Mouse (Mus musculus) adrenal gland, postnatal 36 days (tissue): ENCODE data around the gene Mgarp. TPM values are rescaled to one million over a fixed set of nuclear protein-coding genes. Genes with fewer than 3 reads are reported as not detected.
"Not testable (repeated sequence)": the region's sequence is repeated elsewhere in the genome, so short reads cannot be mapped to it uniquely, and the experiment has no call there.

Experiments used
- DNase-seq, 2 experiments: peaks; one replicate each; pipeline ENCODE4 v3.0.0; 2021; ENCODE audit warnings: mixed read lengths in 1 of 2
- total RNA-seq, 2 experiments: library from RNA; stranded (reverse); gene quantifications; 2 replicates each; pipeline ENCODE4 v1.2.3; 2021

Gene Mgarp
- total RNA-seq, 2 experiments from 2014 or later, result 736 to 1,311 TPM

DNA sequence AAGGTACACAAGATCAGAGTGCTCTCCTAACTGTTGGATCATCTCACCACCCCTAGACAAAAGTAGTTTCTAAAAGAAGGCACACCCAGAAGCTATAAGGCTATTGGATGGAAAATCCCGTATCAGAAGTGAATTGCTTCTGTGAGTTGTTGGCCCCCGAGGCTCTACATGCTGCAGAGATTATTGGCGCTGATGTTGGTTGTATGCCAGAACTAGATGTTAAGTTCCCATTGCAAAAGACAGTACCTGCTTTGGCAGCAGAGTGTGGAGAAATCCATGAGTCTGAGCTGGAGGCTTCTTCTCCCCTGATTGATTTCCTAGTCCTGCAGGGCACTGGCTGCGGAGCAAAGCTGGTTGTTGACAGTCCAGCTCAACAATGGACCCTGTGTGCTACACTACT, 28.5 kb downstream of the Mgarp start:
- no peak for DNase-seq

DNA sequence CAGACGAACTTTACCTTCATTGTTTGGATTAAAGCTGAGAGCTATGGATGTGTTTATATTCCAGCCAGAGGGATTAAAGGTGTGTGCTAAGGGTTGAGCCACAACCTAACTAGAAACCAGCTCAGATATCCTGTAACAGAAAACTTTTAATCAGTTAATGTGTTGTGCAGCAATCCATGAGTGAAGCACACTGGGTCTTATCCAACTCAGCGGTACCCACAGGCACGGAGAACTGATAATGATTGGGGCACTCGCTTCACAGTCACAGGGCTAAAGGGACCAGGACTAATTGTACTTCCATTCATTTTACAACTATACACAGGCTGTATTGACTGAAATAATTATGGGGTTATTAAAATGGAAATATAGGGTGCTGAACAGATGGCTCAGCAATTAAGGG, 29.6 kb downstream of the Mgarp start:
- DNase-seq, result no peak

DNA sequence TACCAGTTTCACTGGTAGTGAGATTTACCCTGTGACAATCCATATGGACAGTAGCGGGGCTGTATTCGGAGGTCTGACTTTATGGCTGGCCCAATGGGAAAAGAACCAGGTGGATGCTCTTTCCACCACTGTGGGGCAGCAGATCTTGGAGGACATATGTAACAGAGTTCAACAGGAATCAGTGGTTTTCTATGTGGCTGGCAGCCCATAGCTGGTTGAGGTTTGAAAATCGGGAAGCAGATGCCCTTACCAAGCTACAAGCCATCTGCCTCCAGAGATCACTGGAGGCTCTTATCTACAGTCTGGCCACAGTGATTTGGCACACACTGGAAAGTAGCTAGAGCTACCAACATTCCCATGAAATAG, 31.0 kb downstream of the Mgarp start:
- no peak for DNase-seq

DNA sequence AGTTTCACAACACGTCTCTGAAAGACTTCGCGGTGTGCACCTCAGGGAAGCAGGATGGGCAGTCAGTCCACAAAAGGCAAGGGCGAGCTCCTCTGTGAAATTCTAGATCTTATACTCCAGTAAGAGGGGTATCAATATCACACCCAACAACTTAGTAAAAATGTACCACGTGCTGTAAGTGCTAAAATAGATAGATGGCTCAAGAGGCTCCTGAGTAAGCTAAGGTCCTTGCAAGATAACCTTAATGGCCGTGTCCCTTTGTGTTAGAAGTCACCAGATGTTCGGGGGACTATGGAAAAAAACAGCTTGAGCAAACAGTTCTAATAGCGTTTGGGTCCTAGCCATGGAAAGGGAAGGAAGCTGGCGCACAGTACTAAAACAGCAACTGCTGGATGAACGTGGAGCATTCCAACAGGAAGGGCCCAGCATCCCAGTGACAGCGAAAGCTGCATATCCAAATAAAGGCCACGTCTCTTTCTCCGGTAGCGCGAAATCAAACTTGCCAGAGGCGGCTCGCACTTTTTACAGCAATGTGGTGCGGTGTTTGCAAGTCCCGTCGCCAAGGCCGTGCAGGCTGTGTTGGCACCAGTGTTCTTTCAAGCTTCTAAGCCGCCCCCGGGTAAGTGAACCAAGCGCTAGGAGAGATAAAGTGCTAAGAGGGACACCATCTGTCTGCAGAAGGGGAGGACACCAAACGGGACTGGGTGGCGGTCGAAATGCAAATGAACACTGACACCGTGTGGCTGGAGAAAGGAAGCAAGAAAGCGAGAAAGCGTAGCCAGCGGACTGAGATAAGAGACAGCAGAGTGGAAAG, 31.6 kb downstream of the Mgarp start:
- peak; percentile 79 to 80 for DNase-seq

DNA sequence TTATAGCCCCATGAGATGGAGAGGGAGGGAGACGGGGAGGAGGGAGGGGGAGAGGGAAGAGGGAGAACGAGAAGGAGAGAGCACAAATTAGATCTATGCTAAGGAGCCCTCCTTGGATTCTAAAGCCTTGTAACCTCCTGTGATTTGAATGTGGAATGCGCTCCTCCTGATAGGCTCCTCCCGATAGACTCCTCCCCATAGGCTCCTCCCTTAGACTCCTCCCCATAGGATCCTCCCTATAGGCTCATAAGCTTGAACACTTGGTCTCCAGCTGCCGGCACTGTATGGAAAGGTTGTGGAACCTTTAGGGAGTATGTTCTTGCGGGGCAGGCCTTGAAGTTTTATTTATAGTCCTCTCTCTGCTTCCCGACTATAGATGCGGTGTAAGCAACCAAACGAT, 35.5 kb downstream of the Mgarp start:
- no peak for DNase-seq

DNA sequence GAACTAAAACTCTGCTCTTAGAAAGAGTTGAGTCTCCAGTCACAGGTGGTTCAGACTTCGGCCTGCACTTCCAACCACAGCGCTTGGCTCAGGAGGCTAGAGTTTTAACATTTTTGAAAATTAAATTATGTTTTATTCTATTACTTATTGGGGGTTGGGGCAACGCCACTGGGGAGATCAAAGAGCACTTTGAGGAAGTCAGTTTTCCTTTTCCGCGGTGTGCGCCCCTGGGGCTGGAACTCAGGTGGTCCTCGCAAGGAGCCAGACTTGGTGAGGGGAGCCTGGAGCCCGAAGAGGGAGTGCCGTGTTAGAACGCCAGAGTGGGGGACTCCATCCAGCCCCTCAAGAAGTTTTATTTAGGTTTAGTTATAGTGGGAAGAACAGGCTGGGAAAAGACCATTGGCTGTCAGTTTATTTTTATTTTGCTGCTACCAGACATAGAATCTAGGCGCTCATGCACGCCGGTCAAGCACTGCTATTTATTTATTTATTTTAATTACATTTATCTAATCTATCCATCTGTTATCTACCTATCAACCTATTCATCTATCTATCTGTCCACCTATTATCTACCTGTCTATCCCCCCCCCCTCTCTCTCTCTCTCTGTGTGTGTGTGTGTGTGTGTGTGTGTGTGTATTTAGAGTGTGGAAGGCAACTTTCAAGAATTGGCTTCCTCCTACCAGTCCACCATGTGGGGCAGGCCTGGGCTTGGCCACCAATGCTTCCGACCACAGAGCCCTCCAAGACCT, 36.8 kb downstream of the Mgarp start:
- DNase-seq, result no peak

DNA sequence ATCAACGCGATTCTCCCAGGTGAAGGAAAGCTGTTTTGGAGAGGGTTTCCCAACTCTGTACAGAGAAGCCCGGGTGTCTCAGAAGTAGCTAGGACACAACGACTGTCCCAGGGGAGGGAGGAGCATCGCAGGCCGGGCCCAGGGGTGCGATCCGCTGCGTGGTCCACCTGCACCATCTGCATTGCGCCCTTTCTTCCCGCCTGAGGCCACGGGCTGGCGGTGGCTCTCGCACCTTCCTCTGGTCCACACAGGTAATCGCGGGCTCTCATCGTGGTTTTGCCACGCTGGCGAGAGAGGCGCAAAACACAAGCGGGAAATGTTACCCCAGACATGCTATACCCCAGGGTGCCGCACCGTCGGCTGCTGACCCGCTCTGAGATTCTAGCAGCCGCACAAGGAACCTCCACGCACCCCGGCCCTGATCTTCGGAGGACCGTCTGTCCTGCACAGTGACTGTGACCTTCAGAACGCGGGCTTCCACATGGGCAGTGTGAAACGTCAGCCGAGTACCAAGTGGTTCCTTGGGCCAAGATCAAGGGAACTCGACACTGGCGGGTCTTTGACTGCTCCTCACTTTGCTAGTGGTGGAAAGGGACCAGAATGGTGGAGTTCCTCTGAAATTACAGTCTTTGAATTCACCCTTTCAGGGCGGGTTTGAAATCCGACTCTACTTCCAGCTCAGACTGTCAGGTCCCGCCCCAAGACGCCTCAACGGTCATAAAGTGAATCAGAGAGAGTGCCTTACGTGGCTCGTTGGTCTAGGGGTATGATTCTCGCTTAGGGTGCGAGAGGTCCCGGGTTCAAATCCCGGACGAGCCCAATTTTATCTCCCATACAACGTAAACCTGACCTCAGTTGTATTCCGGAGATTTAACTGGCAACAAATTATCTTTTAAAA, 37.6 kb downstream of the Mgarp start:
- peak; percentile 77 to 83 for DNase-seq

DNA sequence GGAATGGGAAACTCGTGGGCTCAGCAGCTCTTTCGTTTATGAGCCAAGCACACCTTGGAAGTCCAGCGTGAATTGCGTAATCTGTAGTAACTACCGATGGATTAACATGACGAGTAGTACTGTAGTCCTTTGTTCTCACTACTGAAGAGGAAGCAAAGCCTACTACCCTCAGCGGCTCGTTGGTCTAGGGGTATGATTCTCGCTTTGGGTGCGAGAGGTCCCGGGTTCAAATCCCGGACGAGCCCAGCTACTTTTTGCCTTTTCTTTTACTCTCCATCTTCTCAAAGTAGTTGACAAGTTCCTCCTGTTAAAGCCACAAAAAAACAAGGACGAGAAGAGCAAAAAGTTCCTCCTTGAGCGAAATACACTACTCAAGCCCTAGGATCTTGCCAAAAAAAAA, 38.4 kb downstream of the Mgarp start:
- DNase-seq, result peak; percentile 72 to 77

DNA sequence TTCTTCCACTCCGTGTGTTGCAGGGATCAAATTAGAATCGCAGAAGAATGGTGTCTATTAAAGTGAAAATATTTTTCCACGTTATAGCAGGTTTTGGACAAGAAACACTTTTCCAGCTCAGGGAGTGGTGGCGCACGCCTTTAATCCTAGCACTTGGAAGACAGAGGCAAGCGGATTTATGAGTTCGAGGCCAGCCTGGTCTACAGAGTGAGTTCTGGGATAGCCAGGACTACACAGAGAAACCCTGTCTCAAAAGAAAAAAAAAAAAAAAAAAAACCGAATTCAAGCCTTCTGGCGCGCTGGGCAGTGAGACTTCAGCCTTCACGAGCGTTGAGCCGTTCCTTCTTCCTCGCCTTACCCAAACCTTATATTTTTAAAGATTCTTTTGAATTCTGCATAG, 38.9 kb downstream of the Mgarp start:
- no peak for DNase-seq

DNA sequence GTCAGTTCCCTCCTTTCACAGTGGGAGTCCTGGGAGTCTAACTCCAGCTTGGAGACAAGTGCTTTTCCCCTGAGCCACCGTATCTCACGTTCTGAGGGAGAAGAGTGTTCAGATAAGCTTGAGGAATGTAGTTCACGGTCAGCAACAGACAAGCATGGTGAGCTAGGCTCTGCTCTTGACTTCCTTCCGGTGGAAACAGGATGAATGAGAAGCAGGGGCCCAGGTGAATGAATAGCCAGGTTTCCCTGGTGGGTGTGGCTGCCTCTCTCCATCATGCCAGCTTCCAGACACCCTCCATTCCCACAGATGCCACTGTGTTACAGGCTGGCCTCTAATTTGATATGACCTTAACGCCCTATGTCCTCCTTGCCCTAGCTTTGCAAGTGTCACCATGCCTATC, 39.5 kb downstream of the Mgarp start:
- no peak for DNase-seq

DNA sequence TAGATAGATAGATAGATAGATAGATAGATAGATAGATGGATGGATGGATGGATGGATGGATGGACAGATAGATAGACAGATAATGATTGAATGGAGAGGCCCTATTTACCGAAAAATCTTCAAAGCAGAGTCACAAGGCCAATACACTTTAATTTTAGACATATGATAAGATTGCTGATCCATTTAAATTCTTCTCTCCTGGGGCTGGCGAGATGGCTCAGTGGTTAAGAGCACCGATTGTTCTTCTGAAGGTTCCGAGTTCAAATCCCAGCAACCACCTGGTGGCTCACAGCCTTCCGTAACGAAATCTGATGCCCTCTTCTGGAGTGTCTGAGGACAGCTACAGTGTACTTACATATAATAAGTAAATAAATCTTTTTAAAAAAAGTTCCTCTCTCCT, 41.6 kb downstream of the Mgarp start:
- DNase-seq, result not testable (repeated sequence)

DNA sequence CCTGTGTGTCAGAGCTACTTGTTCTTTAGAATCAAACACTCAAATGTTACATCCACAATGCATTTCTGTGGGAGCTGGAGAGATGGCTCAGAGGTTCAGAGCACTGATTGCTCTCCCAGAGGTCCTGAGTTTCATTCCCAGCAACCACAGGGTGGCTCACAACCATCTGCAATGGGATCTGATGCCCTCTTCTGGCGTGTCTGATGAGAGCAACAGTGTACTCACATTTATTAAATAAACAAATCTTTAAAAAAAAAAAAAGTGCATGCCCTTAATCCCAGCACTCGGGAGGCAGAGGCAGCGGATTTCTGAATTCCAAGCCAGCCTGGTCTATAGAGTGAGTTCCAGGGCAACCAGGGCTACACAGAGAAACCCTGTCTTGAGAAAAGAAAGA, 42.5 kb downstream of the Mgarp start:
- DNase-seq, result no peak

DNA sequence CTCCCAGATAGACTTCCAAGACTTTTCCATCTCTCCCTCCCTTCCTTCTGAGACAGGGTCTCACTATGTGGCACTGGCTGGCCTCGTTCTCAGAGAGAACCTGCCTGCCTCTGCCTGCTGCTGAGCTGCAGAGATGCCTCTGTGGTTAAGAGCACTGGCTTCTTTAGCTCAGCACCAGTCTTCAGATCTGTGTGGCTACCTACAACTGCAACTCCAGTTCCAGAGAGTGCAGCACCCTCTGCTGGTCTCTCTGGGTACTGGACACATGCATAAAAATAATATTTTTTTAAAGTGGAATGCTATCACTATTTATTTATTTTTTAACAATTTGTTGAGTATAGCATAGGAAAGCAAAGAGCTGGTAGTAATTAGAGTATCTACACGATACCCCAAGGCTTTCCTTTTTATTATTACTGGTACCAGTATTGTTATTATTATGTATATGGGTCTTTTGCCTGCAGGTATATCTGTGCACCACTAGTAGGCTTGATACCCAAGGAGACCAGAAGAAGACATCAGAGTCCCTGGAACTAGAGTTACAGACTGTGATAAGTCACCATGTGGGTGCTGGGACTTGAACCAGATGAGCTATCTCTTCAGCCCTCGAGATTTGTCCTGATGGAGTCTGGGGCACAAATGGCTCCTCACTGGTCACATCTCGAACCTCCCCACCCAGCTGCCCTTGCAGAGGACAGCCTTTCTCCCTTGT, 43.1 kb downstream of the Mgarp start:
- peak; percentile 68 to 80 for DNase-seq

DNA sequence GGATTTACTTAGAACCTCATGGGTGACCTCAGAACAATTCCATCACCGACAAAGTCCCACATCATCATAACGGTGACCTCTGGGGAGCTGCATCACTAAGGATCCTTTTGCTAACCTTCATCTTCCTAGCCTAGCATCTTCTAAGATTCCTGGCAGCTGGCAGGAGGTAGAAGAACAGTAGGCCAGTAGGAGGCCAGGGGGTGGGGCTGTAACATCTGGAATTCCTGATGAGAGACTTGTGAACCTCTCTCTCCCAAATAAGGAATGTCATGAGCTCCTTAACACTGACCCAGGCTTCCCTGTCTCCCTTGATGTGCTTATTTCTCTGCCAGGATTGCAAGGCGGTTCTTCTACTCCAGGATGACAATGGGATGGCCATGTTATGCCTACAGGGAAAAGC, 45.7 kb downstream of the Mgarp start:
- DNase-seq, result no peak

DNA sequence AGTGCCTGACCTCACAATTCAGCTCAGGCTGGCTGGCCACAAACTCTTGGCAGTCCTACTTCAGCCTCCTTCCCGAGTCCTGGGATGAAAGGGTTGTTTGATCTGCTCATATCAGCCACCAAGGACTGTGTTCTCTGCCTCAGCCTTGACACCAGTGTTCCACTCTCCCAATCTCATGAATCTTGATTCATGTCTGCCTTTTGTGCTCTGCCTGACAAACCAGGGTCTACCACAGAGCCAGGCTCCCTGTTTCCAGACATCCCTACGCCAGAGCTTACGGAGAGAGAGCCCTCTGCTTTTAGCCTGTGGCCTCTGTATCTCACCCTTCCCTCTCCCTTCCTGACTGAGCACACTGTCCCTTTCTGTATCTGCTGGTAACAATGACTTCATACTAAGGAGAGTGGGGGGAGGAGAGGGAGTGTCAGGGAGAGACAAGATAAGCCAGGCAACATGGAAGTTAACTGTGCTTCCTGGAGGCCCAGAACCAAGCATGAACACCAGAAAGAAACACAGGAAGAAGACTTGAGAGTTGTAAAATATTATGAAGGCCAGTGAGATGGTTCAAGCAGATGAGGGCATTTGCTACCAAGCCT, 47.8 kb downstream of the Mgarp start:
- DNase-seq, result peak; percentile 63 to 64

DNA sequence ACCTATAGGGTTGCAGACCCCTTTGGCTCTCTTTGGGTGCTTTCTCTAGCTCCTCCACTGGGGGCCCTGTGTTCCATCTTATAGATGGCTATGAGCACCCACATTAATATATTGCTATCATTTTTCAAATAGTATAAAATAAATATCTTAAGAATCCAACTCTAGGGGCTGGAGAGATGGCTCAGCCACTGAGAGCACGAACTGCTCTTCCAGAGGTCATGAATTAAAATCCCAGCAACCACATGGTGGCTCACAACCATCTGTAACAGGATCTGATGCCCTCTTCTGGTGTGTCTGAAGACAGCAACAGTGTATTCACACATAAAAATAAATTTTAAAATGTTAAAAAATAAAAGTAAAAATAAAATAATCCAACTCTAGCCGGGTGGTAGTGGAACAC, 51.5 kb downstream of the Mgarp start:
- not testable (repeated sequence) for DNase-seq

DNA sequence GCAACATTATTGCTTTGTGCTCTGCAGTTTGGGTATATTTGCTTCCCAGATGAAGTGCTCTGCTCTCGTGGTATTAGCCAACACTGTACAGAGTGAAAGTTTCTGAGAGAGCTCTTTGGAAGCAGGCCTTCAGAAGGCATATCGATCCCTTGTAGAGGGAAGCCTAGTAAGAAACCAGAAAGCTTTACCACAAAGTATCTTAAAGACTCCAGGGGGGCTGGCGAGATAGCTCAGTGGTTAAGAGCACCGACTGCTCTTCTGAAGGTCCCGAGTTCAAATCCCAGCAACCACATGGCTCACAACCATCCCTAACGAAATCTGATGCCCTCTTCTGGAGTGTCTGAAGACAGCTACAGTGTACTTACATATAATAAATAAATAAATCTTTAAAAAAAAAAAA, 52.4 kb downstream of the Mgarp start:
- not testable (repeated sequence) for DNase-seq

DNA sequence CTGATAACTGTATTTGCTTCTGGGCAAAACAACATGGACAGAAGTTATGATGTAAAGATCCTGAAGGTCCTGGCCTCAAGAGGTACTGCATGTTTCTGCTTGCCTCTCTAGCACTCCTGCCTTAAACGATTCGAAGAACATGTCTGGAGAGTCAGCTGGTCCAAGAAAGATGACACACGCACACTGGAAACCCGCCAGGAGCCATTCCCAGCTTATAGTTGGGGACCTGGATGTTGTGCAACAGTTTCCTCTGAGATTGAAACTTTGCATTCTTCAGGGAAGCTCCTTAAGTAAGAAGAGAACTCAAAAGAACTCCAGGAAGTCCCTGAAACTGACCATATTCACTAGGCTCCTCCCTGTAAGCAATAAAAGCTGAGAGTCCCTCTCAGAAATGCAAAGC, 53.3 kb downstream of the Mgarp start:
- DNase-seq, result peak in 1 of 2 experiments; percentile 59

DNA sequence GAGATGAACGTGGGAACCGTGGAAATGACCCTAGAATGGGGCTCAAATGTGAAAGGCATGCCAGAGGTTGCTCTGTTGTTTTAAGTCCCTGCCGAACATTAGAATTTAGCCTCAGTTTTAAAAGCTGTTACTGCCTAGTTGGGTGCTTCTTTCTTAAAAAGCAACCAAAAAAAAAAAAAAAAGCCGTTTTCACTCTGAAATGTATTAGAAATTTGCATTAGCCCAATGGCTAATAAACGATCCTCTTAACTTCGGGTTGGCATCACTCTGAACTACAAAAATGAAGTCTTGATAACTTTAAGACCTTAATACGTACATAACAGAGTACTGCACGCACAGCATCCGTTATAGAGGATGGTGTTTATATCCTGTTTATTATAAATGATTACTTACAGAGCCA, 54.4 kb downstream of the Mgarp start:
- DNase-seq, result no peak

DNA sequence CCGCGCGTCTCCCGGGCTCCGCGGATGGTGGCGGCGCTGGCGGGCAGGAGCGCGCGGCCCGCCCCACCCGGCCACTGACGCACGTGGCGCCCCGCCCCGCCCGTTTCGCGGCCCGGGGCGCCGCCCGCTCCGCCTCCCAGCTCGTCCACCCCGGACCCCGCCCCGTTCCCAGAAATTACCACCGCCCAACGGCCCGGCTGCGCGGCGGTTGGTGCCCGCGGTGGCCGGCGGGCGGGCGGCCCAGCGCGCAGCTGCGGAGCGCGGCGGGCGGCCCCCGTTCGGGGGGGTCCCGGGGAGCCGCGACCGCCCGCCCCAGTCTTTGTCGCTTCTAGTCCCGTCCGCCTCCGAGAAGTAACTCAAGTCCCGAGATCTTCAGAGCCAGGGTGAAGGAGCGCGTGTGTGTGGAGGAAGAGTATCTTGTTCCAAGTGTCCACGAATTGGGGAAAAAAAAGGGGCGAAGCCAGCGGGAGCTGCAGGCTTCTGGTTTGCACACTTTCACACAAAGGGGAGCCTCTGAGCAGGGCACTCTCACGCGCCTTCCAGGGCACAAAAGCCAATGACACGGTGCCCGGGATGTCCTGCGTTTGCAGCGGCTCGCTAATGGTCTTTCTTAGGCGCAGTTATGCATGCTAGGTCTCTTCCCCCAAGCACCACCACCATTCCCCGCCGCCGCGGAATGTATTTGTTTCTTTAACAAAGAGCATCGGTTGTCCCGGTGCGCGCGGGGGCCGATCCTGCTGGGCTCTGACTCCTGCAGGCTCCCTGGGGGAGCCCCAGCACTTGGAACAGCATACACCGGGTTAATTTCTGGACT, 55.1 kb downstream of the Mgarp start:
- peak; percentile 95 to 98 for DNase-seq
